Mouse (Mus musculus): ENCODE measurements around the gene Dpp9.
A peak's percentile ranks its signal among the peaks of the same experiment; 100 is the strongest.

Dpp9 gene

GRCm38 (mm10) chr17:56182975-56183657, 35.6 kb downstream of the Dpp9 start:
- no peak for DNase-seq

DNA sequence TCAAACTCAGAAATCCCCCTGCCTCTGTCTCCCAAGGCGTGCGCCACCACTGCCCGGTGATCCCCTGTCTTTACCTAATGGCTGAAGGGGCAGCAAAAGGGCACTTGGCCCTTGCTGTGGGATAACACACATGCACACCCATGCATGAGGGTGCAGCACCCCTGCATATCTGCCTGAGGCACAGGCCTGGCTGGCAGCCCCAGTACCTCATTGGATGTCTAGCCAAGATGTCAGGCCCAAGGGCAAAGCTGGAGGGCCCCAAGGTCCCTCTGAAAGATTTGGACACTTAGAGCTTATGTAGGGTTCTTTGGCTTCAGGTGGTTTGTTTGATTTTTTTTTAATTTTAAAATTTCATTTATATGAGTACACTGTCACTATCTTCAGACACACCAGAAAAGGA, 43.3 kb downstream of the Dpp9 start:
- no peak for DNase-seq

- no peak for DNase-seq
These were observed 45.2 kb downstream of the Dpp9 start for GRCm38 (mm10) chr17:56173401-56174046.

- no peak for DNase-seq
These were observed 46.8 kb downstream of the Dpp9 start for GRCm38 (mm10) chr17:56171881-56172280.

GRCm38 (mm10) chr17:56171456-56171855, 47.2 kb downstream of the Dpp9 start:
- no peak for DNase-seq

GRCm38 (mm10) chr17:56170636-56171035, 48.1 kb downstream of the Dpp9 start:
- no peak for DNase-seq

GRCm38 (mm10) chr17:56169830-56170229, 48.9 kb downstream of the Dpp9 start:
- DNase-seq: no peak

- DNase-seq: no peak
These were observed 53.0 kb downstream of the Dpp9 start for GRCm38 (mm10) chr17:56165671-56166070.

DNA sequence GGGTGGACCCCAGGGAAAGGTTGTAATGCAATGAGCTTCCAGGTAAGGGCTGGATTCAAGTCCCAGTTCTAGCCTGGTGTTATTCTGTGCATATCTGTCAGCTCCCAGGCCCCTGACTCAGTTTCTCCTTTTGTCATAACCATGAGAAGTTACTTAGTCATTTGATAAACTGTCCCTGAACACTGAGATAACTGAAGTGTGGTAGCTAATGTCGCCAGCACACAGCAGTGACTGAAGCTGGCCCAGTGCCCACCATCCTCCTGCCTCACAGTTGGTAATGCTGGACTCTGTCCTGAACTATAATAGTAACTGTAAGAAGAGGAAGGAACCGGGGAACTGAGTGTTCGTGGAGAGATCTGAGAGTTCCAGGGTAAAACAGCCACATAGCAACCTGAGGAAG, 54.2 kb downstream of the Dpp9 start:
- no peak for DNase-seq

DNA sequence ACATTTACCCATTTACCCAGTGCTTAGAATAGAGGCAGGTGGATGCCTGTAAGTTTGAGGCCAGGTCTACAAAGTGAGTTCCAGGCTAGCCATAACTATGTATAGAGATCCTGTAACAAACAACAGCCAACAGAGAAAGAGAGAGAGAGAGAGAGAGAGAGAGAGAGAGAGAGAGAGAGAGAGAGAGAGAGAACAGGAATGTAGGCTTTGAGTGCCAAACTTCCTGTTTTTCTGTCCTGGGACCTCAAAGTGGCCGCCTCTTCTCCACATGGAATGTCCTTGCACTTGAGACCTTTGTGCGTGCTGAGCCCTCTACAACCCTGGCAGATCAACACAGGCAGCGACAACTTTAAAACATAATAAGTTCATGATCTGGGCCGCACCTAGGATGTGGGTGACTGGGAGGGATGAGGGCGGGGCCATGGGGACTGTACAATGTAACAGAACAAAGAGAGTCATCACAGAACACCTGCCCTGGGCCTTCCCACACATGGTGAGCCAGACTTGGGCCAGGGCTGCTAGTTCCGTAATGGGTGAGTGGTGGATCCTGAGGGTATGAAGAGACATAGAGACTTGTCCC, 55.1 kb downstream of the Dpp9 start:
- no peak for DNase-seq

GRCm38 (mm10) chr17:56162231-56162774, 56.4 kb downstream of the Dpp9 start, which contains the start of gene Tnfaip8l1:
Tnfaip8l1 (plus strand) TSS chr17:56162477.
- DNase-seq: peak; percentile 93 to 97

DNA sequence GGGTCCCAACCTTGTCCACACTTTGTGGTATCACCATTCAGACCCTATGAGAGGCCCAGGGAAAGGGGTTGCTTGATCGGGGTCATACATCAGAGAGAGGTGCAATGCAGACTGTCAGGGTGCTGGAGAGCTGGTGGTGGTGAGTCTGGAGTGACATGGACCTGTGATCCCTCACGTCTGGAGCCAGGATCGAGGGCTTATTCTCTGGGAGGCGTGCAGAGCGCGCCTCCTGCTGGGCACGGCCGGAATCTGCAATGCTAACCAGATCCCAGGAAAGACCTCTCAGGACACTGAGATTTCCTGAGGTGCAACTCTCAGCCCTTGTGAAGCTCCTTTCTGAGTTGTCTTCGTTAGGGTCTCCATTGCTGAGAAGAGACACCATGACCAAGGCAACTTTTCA, 59.0 kb downstream of the Dpp9 start:
- peak; percentile 41 to 66 for DNase-seq

- DNase-seq: no peak
These were observed 65.1 kb downstream of the Dpp9 start for GRCm38 (mm10) chr17:56153643-56154042.

DNA sequence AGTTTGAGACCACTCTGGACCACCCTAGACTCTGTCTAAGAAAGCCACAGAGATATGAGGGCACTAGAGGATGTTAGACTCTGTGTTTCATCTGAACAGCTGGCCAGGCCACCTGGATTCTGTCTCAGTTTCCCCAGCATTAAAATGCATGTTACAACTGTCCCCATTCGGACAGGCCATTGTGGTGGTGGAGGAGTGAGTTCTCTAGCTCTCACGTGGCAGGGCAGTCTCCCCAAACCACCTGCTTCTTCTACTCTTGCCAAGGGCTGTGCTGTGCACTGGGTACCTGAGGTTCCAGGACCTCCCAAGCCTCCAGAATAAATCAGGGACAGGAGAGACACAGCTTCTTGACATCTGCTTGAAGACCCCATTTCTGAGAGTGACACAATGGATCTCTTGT, 68.8 kb downstream of the Dpp9 start:
- no peak for DNase-seq

- no peak for DNase-seq
These were observed 69.7 kb downstream of the Dpp9 start for GRCm38 (mm10) chr17:56148790-56149618.

GRCm38 (mm10) chr17:56148280-56148679, 70.4 kb downstream of the Dpp9 start:
- DNase-seq: no peak

DNA sequence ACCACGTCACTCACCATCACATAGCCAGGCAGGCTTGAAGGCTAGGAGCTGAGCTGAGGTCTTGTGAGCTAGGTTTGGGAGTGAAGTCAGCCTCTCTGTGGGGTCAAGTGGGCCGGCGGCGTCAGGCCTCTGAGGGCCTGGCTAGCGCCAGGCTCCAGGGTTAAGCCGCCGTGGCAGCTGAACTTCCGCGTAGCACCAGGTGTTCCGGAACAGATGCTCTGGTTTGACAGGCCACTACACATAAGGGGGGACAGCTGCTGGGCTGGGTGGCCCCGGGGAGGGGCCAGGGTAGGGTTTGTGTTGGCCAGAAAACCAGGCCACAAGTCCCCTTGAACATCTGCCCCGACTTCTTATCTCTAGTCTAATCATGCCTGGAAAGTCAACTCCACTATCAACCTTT, 71.3 kb downstream of the Dpp9 start:
- no peak for DNase-seq

- no peak for DNase-seq
These were observed 72.6 kb downstream of the Dpp9 start for GRCm38 (mm10) chr17:56146131-56146530.

- DNase-seq: no peak
These were observed 74.2 kb downstream of the Dpp9 start for GRCm38 (mm10) chr17:56144546-56144945.

GRCm38 (mm10) chr17:56141702-56142605, 76.8 kb downstream of the Dpp9 start:
- DNase-seq: peak; percentile 77 to 81

DNA sequence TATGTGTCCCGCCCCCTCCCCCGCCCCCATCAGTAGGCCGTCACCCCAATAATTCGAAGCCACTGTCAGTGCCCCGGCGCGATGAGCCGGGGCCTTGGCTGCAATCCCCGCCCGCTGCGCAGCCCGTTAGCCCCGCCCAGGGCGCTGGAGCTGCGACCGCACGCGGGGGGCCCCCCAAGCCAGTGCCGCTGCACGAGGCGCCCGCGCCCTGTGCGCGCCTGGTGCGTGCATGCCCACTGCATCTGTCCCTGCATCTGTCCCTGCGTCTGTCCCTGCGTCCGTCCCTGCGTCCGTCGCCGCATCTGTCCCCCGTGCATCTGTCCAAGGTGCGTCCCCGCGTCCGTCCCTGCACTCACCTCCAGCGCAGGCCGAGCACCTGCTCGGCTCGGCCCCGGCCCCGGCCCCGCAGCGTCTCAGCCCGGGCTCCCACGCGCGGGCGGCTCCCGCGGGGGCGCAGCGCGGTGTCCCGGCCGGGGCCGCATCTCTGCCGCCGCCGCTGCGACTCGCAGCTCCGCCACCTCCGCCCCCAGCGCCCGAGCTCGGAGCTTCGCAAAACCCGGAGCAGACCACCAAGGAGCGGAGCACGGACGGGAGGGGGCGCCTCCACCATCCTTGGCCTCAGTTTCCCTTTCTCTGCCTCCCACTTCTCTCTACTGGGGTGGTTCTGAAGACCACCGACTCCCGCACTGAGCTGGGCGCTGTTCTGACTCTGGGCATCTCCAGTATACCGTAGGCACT, 78.7 kb downstream of the Dpp9 start, which contains the start of gene Sema6b:
Sema6b (minus strand) TSS at position 486 of the 738 bp plus-strand sequence.
- peak in 1 of 2 experiments; percentile 80 for DNase-seq

All from cerebellum, adult 18-20 months (tissue).